ENCODE assay signal across 9 mouse cellular contexts in the genomic region with DNA sequence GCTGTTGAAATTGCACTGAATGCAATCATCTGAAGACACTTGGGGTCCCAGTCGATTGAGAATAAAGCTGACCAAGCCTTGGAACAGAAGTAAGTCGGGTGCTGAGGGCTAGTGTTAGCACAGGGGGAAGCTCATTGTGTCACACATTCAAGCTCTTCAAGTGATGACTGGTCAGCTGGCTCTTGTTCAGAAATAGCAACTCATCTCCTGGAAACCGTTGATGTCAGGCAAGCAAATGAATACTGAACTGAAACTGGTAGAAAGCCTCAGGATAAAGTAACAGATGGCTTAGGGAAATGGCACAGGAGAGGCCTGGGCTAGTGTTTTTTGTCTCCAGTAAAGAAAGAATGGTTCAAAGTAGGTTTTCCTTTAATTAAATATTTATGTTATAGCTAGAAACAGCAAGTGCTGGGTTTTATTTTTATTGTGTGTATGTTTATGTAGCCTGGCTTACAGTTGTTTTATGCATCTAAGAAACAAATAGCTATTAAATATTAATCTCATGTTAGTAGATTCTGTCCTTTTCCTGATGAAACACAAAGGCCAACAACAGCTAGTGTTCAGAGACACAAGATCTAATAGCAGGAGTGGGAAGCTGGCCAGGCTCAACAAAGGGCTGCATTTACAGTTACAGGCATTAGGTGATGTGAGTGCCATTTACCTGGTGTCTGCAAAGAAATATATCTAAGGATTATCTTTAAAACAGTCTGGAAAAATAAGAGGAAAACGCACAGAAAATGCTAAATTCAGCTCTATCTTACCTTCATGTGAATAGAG. TPM values are rescaled to one million over a fixed set of nuclear protein-coding genes. Genes with fewer than 3 reads are reported as not detected.
DNase-seq lines count a peak whose midpoint lies in the region; ATAC-seq and TF ChIP-seq lines count a peak whose summit lies in the region.
"Had no signal": no experiment of that assay in that cellular context is flagged by ENCODE, and none has a peak within 500 bp of the region (broad histone marks: within the 10 kb centered on the region; RNA-seq: fewer than 3 reads in every experiment).

No protein-coding gene starts in this region.

- H3K4me1 ChIP-seq in heart, adult 2 months (ENCODE audit: control insufficient read depth, insufficient read depth, low read length) = no peaks in the 10 kb centered on the region
- H3K4me1 ChIP-seq in MEL (ENCODE audit: control insufficient read depth in 1 of 2, insufficient read depth in 2 of 2, low read length in 2 of 2) = no peaks in the 10 kb centered on the region
- H3K4me1 ChIP-seq: limb, embryonic 15.5 days had no signal

- no peak overlapping the region for H3K4me3 ChIP-seq in heart, adult 2 months
- no peak overlapping the region for H3K4me3 ChIP-seq in MEL (ENCODE audit: control insufficient read depth in 1 of 2, insufficient read depth in 1 of 2, low read depth in 2 of 2, low read length in 2 of 2)
- H3K4me3 ChIP-seq: limb, embryonic 15.5 days had no signal

- intact Hi-C loops in heart, adult 2 months (cut with DNase I) = no loop called here

- no peak overlapping the region for H3K9ac ChIP-seq in heart, adult 2 months (ENCODE audit: low read depth, low read length)
- H3K9ac ChIP-seq in MEL (ENCODE audit: control insufficient read depth, low read depth, low read length, poor library complexity, severe bottlenecking) = no peak overlapping the region
- H3K9ac ChIP-seq: limb, embryonic 15.5 days had no signal

- ATAC-seq in megakaryocyte-erythroid progenitor cell, adult 5-6 weeks (replicated peaks; ENCODE audit: low FRiP score, low TSS enrichment, poor library complexity, severe bottlenecking) = no peak

- 52% methylated on average over 4 of the region's 4 CpGs for WGBS in heart, adult 2 months

- no peak for TF ChIP-seq EP300 in heart, adult 2 months (IDR thresholded peaks at IDR 0.05; ENCODE audit: insufficient read depth, low read depth, low read length)
- no peak for TF ChIP-seq EP300 in MEL (IDR thresholded peaks at IDR 0.05; ENCODE audit: low read depth in 1 of 2, low read length in 2 of 2)

- no peaks in the 10 kb centered on the region for H3K9me3 ChIP-seq in MEL (replicated peaks; ENCODE audit: insufficient read depth, low read length)
- H3K9me3 ChIP-seq: limb, embryonic 15.5 days had no signal

- TF ChIP-seq RAD21 in MEL (IDR thresholded peaks at IDR 0.05; ENCODE audit: low read depth, low read length) = no peak

- DNase-seq in heart, adult 11 months = peak; percentile 85
- DNase-seq in heart, adult 2 months = no peak
- no peak for DNase-seq in MEL (ENCODE audit: low read depth, low spot score)
- peak; percentile 13 for DNase-seq in fat pad, adult 2 months (ENCODE audit: extremely low read depth, low read depth, low spot score)
- DNase-seq in layer of hippocampus, adult 9-11 months = peak; percentile 65
- no peak for DNase-seq in thymus, postnatal 14 days
- no peak for DNase-seq in kidney, adult 11 months

- H3K79me2 ChIP-seq in heart, adult 2 months (replicated peaks; ENCODE audit: control insufficient read depth, insufficient read depth, low read length) = no peaks in the 10 kb centered on the region
- no peaks in the 10 kb centered on the region for H3K79me2 ChIP-seq in MEL (ENCODE audit: control insufficient read depth, insufficient read depth, low read length, poor library complexity)

- peaks cover 4% of the 10 kb centered on the region for H3K36me3 ChIP-seq in heart, adult 2 months (ENCODE audit: control insufficient read depth, insufficient read depth, low read length)
- H3K36me3 ChIP-seq in MEL (ENCODE audit: control insufficient read depth in 1 of 2, insufficient read depth in 2 of 2, low read length in 2 of 2) = peaks cover 0 to 14% of the 10 kb centered on the region in 2 experiments; a peak in 2 of 4 replicates

- H3K27me3 ChIP-seq in heart, adult 2 months (ENCODE audit: control insufficient read depth, insufficient read depth, low read length) = no peaks in the 10 kb centered on the region
- no peaks in the 10 kb centered on the region for H3K27me3 ChIP-seq in MEL (ENCODE audit: control insufficient read depth in 1 of 2, insufficient read depth in 2 of 2, low read length in 2 of 2)
- H3K27me3 ChIP-seq: limb, embryonic 15.5 days had no signal

- H3K27ac ChIP-seq in heart, adult 2 months = no peak overlapping the region; the same call in 1 of the 2 replicates
- H3K27ac ChIP-seq in MEL (ENCODE audit: control insufficient read depth, low read depth, low read length) = no peak overlapping the region
- H3K27ac ChIP-seq: limb, embryonic 15.5 days had no signal

- TF ChIP-seq POLR2A in heart, adult 2 months (IDR thresholded peaks at IDR 0.05; ENCODE audit: insufficient read depth, low read depth, low read length) = no peak
- TF ChIP-seq POLR2A in MEL (IDR thresholded peaks at IDR 0.05; ENCODE audit: control insufficient read depth in 1 of 2, insufficient read depth in 1 of 2, low read depth in 1 of 2, low read length in 2 of 2, poor library complexity in 1 of 2) = no peak

- TF ChIP-seq CTCF in heart, adult 2 months (IDR thresholded peaks at IDR 0.05) = no peak
- no peak for TF ChIP-seq CTCF in MEL (IDR thresholded peaks at IDR 0.05 in 2 of 3, conservative IDR thresholded peaks at IDR 0.05 in 1 of 3; ENCODE audit: control insufficient read depth in 1 of 3, insufficient read depth in 1 of 3, low read depth in 2 of 3, low read length in 3 of 3, poor library complexity in 1 of 3, severe bottlenecking in 1 of 3)

TF ChIP-seq in MEL, 35 proteins besides CTCF, POLR2A, EP300 and RAD21:
- TF ChIP-seq CHD2 (IDR thresholded peaks at IDR 0.05; ENCODE audit: low read length) (no peak), POLR2AphosphoS2 (IDR thresholded peaks at IDR 0.05; ENCODE audit: low read length) (0 out of 2 replicates have a peak, but pooled peaks have one; percentile 43), TCF12 (IDR thresholded peaks at IDR 0.05; ENCODE audit: low read depth, low read length) (no peak), MYB (IDR thresholded peaks at IDR 0.05; ENCODE audit: low read depth, low read length) (no peak), SMC3 (IDR thresholded peaks at IDR 0.05; ENCODE audit: low read depth, low read length) (no peak)

RNA-seq across cellular contexts. Expression of a gene that starts 14.2 kb away (rescaled TPM):
- 1 to 10 TPM in 1 of 2 experiments, under 1 TPM in 1; 0.75 to 1.0 TPM for total RNA-seq in heart, adult 2 months (2021)
- polyA plus RNA-seq in heart, adult 2 months (2012; rRNA removed) = 0.43 and 0.59 TPM in 2 replicates
- not detected in 2 replicates for total RNA-seq in MEL (2012; rRNA removed)
- not detected for polyA plus RNA-seq in MEL (2012; ENCODE audit: insufficient read depth in 1 of 2, insufficient read length in 2 of 2, low read depth in 1 of 2, low replicate concordance in 2 of 2, missing spikeins in 1 of 2)
- not detected in 2 replicates for total RNA-seq in megakaryocyte-erythroid progenitor cell, adult 5-6 weeks (2014; fragmentation: Nextera tagmentation)
- not detected in 2 replicates for total RNA-seq in megakaryocyte-erythroid progenitor cell, adult 5-6 weeks (2017)

RNA-seq across cellular contexts. Expression of a gene that starts 51.9 kb away (rescaled TPM):
- total RNA-seq in heart, adult 2 months (2021) = 10 to 100 TPM; 39.6 to 52.7 TPM
- 34.3 and 56.1 TPM in 2 replicates for polyA plus RNA-seq in heart, adult 2 months (2012; rRNA removed)
- total RNA-seq in MEL (2012; rRNA removed) = 41.5 and 46.4 TPM in 2 replicates
- 10 to 100 TPM; 65.4 to 66.8 TPM for polyA plus RNA-seq in MEL (2012; ENCODE audit: insufficient read depth in 1 of 2, insufficient read length in 2 of 2, low read depth in 1 of 2, low replicate concordance in 2 of 2, missing spikeins in 1 of 2)
- 139 and 161 TPM in 2 replicates for total RNA-seq in megakaryocyte-erythroid progenitor cell, adult 5-6 weeks (2014; fragmentation: Nextera tagmentation)
- total RNA-seq in megakaryocyte-erythroid progenitor cell, adult 5-6 weeks (2017) = 144 and 200 TPM in 2 replicates

Comparison
In these comparisons a context has a peak if more than half of its experiments do, and no peak if none do; other contexts are left out.
1. DNase-seq: peak in heart, adult 11 months (single experiment), fat pad, adult 2 months (single experiment) and layer of hippocampus, adult 9-11 months (single experiment); none in heart, adult 2 months (0 of 2), MEL (single experiment), thymus, postnatal 14 days (single experiment) and kidney, adult 11 months (single experiment).